ENCODE assay signal across 20 mouse cellular contexts in the genomic region with DNA sequence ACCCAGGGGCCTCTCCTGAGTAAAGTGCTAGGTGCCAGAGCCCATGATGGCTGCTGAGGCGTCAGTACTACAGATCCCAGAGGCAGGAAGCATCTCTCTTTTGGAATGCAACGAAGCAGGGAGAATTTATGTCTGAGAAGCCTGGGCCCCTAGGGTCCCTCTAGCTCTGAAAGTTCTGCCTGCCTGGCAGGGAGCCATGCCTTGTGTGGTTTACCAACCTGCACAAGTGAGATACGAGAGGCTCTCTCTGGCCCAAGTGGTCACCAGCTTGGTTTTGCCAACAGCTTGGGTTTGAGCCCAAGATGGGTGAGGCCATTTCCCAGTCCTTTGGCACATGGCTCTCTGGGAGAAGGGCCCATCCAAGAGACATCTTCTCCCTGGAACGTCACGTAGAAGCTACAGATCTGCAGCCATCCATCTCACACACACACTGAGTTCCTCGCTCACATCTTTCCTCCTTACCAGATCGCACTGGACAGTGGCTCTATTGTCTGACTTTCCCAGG.
DNase-seq lines count a peak whose midpoint lies in the region; ATAC-seq and TF ChIP-seq lines count a peak whose summit lies in the region.
"Had no signal": no experiment of that assay in that cellular context is flagged by ENCODE, and none has a peak within 500 bp of the region (broad histone marks: within the 10 kb centered on the region; RNA-seq: fewer than 3 reads in every experiment).

No protein-coding gene starts in this region.

- intact Hi-C loops in heart, adult 2 months (cut with DNase I): no loop called here

- peak overlapping the region; percentile 81 for H3K27ac ChIP-seq in hindbrain, embryonic 10.5 days
- no peak overlapping the region for H3K27ac ChIP-seq in hindbrain, embryonic 11.5 days (ENCODE audit: low read depth, low read length)
- H3K27ac ChIP-seq in forebrain, embryonic 13.5 days: peak overlapping the region; percentile 59
- H3K27ac ChIP-seq in hindbrain, embryonic 12.5 days: peak overlapping the region; percentile 14
- H3K27ac ChIP-seq in midbrain, embryonic 14.5 days (replicated peaks; ENCODE audit: low read depth, low read length): 0 out of 2 replicates have a peak overlapping the region, but pooled peaks have one; percentile 26
- no peak overlapping the region for H3K27ac ChIP-seq in heart, adult 2 months
- H3K27ac ChIP-seq: left cerebral cortex, adult 2 months; limb, embryonic 12.5 days; liver, embryonic 13.5 days; lung, embryonic 15.5 days; stomach, embryonic 15.5 days had no signal

- TF ChIP-seq CTCF in heart, adult 2 months (IDR thresholded peaks at IDR 0.05): no peak

- no peaks in the 10 kb centered on the region for H3K36me3 ChIP-seq in hindbrain, embryonic 10.5 days
- H3K36me3 ChIP-seq in hindbrain, embryonic 11.5 days (ENCODE audit: control insufficient read depth, insufficient read depth, low read length): no peaks in the 10 kb centered on the region
- H3K36me3 ChIP-seq in forebrain, embryonic 13.5 days (ENCODE audit: poor library complexity, severe bottlenecking): no peaks in the 10 kb centered on the region
- no peaks in the 10 kb centered on the region for H3K36me3 ChIP-seq in hindbrain, embryonic 12.5 days
- no peaks in the 10 kb centered on the region for H3K36me3 ChIP-seq in midbrain, embryonic 14.5 days (ENCODE audit: control insufficient read depth, insufficient read depth, low read length)
- H3K36me3 ChIP-seq in heart, adult 2 months (ENCODE audit: control insufficient read depth, insufficient read depth, low read length): no peaks in the 10 kb centered on the region
- H3K36me3 ChIP-seq: limb, embryonic 12.5 days; liver, embryonic 13.5 days; lung, embryonic 15.5 days; stomach, embryonic 15.5 days had no signal

- no peaks in the 10 kb centered on the region for H3K27me3 ChIP-seq in hindbrain, embryonic 10.5 days (ENCODE audit: insufficient read depth, poor library complexity, severe bottlenecking)
- H3K27me3 ChIP-seq in hindbrain, embryonic 11.5 days (ENCODE audit: control insufficient read depth, insufficient read depth, low read length): no peaks in the 10 kb centered on the region
- H3K27me3 ChIP-seq in forebrain, embryonic 13.5 days: peaks cover 3% of the 10 kb centered on the region; the same call in 1 of the 2 replicates
- H3K27me3 ChIP-seq in hindbrain, embryonic 12.5 days: no peaks in the 10 kb centered on the region
- H3K27me3 ChIP-seq in midbrain, embryonic 14.5 days (ENCODE audit: control insufficient read depth, insufficient read depth, low read length): no peaks in the 10 kb centered on the region
- no peaks in the 10 kb centered on the region for H3K27me3 ChIP-seq in heart, adult 2 months (ENCODE audit: control insufficient read depth, insufficient read depth, low read length)
- H3K27me3 ChIP-seq: limb, embryonic 12.5 days; liver, embryonic 13.5 days; lung, embryonic 15.5 days; stomach, embryonic 15.5 days had no signal

- no peaks in the 10 kb centered on the region for H3K9me3 ChIP-seq in hindbrain, embryonic 10.5 days
- no peaks in the 10 kb centered on the region for H3K9me3 ChIP-seq in hindbrain, embryonic 11.5 days (ENCODE audit: control insufficient read depth, low read length)
- H3K9me3 ChIP-seq in forebrain, embryonic 13.5 days (replicated peaks): no peaks in the 10 kb centered on the region
- H3K9me3 ChIP-seq in hindbrain, embryonic 12.5 days (replicated peaks): no peaks in the 10 kb centered on the region
- no peaks in the 10 kb centered on the region for H3K9me3 ChIP-seq in midbrain, embryonic 14.5 days (ENCODE audit: control insufficient read depth, low read length)
- H3K9me3 ChIP-seq: limb, embryonic 12.5 days; liver, embryonic 13.5 days; lung, embryonic 15.5 days; stomach, embryonic 15.5 days had no signal

- no peak for DNase-seq in hindbrain, embryonic 10.5 days (ENCODE audit: low spot score)
- no peak for DNase-seq in hindbrain, embryonic 11.5 days (ENCODE audit: low spot score)
- peak; percentile 31 for DNase-seq in midbrain, embryonic 14.5 days
- no peak for DNase-seq in gastrocnemius, postnatal 4 days (ENCODE audit: low spot score in 2 of 2)
- no peak for DNase-seq in heart, adult 2 months
- DNase-seq: adrenal gland, postnatal 36 days; cerebellum, adult 9-11 months; gastrocnemius, postnatal 14 days; liver, embryonic 13.5 days; thymus, adult 2 months had no signal

- H3K79me2 ChIP-seq in heart, adult 2 months (replicated peaks; ENCODE audit: control insufficient read depth, insufficient read depth, low read length): no peaks in the 10 kb centered on the region

- H3K4me3 ChIP-seq in hindbrain, embryonic 10.5 days: no peak overlapping the region
- no peak overlapping the region for H3K4me3 ChIP-seq in hindbrain, embryonic 11.5 days (ENCODE audit: low read depth, low read length)
- no peak overlapping the region for H3K4me3 ChIP-seq in forebrain, embryonic 13.5 days
- H3K4me3 ChIP-seq in hindbrain, embryonic 12.5 days: no peak overlapping the region
- H3K4me3 ChIP-seq in midbrain, embryonic 14.5 days (replicated peaks; ENCODE audit: low read depth, low read length): no peak overlapping the region
- no peak overlapping the region for H3K4me3 ChIP-seq in heart, adult 2 months
- H3K4me3 ChIP-seq: layer of hippocampus, adult 2 months; left cerebral cortex, adult 2 months; limb, embryonic 12.5 days; liver, embryonic 13.5 days; lung, embryonic 15.5 days; stomach, embryonic 15.5 days had no signal

- peaks cover 47% of the 10 kb centered on the region for H3K4me1 ChIP-seq in hindbrain, embryonic 10.5 days (replicated peaks)
- H3K4me1 ChIP-seq in hindbrain, embryonic 11.5 days (replicated peaks; ENCODE audit: control insufficient read depth, insufficient read depth, low read length): no peaks in the 10 kb centered on the region
- peaks cover 62% of the 10 kb centered on the region for H3K4me1 ChIP-seq in forebrain, embryonic 13.5 days
- H3K4me1 ChIP-seq in hindbrain, embryonic 12.5 days: peaks cover 32% of the 10 kb centered on the region
- peaks cover 24% of the 10 kb centered on the region for H3K4me1 ChIP-seq in midbrain, embryonic 14.5 days (ENCODE audit: control insufficient read depth, insufficient read depth, low read length)
- H3K4me1 ChIP-seq in heart, adult 2 months (ENCODE audit: control insufficient read depth, insufficient read depth, low read length): no peaks in the 10 kb centered on the region
- H3K4me1 ChIP-seq: liver, embryonic 13.5 days; stomach, embryonic 15.5 days had no signal

- no peak for ATAC-seq in hindbrain, embryonic 11.5 days (ENCODE audit: low FRiP score)
- no peak for ATAC-seq in forebrain, embryonic 13.5 days
- no peak for ATAC-seq in hindbrain, embryonic 12.5 days (ENCODE audit: low FRiP score)
- no peak for ATAC-seq in midbrain, embryonic 14.5 days (ENCODE audit: low FRiP score, low TSS enrichment)
- ATAC-seq: activated CD4-positive, CD25-positive, alpha-beta regulatory T cell, adult 4 months; intestine, postnatal 0 days; Patski had no signal

- 79% methylated on average over 7 of the region's 7 CpGs for WGBS in hindbrain, embryonic 10.5 days
- 80% methylated on average over 7 of the region's 7 CpGs for WGBS in hindbrain, embryonic 11.5 days
- WGBS in forebrain, embryonic 13.5 days: 68% methylated on average over 7 of the region's 7 CpGs
- WGBS in hindbrain, embryonic 12.5 days: 64% methylated on average over 7 of the region's 7 CpGs
- WGBS in midbrain, embryonic 14.5 days: 69% methylated on average over 7 of the region's 7 CpGs
- WGBS in heart, adult 2 months: 79% methylated on average over 7 of the region's 7 CpGs

- no peak for TF ChIP-seq EP300 in heart, adult 2 months (IDR thresholded peaks at IDR 0.05; ENCODE audit: insufficient read depth, low read depth, low read length)

- TF ChIP-seq POLR2A in heart, adult 2 months (IDR thresholded peaks at IDR 0.05; ENCODE audit: insufficient read depth, low read depth, low read length): no peak

- H3K9ac ChIP-seq in hindbrain, embryonic 11.5 days (ENCODE audit: low read depth, low read length): no peak overlapping the region
- H3K9ac ChIP-seq in forebrain, embryonic 13.5 days: no peak overlapping the region
- H3K9ac ChIP-seq in hindbrain, embryonic 12.5 days: no peak overlapping the region
- no peak overlapping the region for H3K9ac ChIP-seq in midbrain, embryonic 14.5 days (replicated peaks; ENCODE audit: low read length)
- H3K9ac ChIP-seq in heart, adult 2 months (ENCODE audit: low read depth, low read length): no peak overlapping the region
- H3K9ac ChIP-seq: limb, embryonic 12.5 days; liver, embryonic 13.5 days; lung, embryonic 15.5 days; stomach, embryonic 15.5 days had no signal

- no peak overlapping the region for H3K4me2 ChIP-seq in hindbrain, embryonic 11.5 days (replicated peaks; ENCODE audit: low read depth, low read length)
- H3K4me2 ChIP-seq in forebrain, embryonic 13.5 days: no peak overlapping the region
- no peak overlapping the region for H3K4me2 ChIP-seq in hindbrain, embryonic 12.5 days (replicated peaks)
- no peak overlapping the region for H3K4me2 ChIP-seq in midbrain, embryonic 14.5 days (ENCODE audit: low read length)
- H3K4me2 ChIP-seq: limb, embryonic 12.5 days; liver, embryonic 13.5 days; lung, embryonic 15.5 days; stomach, embryonic 15.5 days had no signal

Comparison
In these comparisons a context has a peak if more than half of its experiments do, and no peak if none do; other contexts are left out.
1. H3K27ac ChIP-seq: peak in hindbrain, embryonic 10.5 days (single experiment), forebrain, embryonic 13.5 days (single experiment), hindbrain, embryonic 12.5 days (single experiment) and midbrain, embryonic 14.5 days (single experiment); none in hindbrain, embryonic 11.5 days (single experiment) and heart, adult 2 months (single experiment).